Mouse (Mus musculus) forebrain, embryonic 11.5 days (tissue): ENCODE data around the gene Msrb1. TPM values are rescaled to one million over a fixed set of nuclear protein-coding genes. Genes with fewer than 3 reads are reported as not detected.

Experiments used
- polyA plus RNA-seq: library from polyadenylated mRNA; unstranded; fragments of >200 nt; fragmentation: Nextera tagmentation; extraction: Ambion mirVana; gene quantifications from 2 replicates; pipeline ENCODE4 v1.2.1, GENCODE M21; 2014

Gene Msrb1
- polyA plus RNA-seq, 1 experiment from 2014 or later = 21.3 TPM

Other genes starting within 250 kb of the Msrb1 start
- gene Caskin1, start 248.0 kb upstream of the Msrb1 start, polyA plus RNA-seq = 8.0 and 9.3 TPM in 2 replicates
- gene Traf7, start 208.7 kb upstream of the Msrb1 start, polyA plus RNA-seq = 113 and 123 TPM in 2 replicates
- gene Rab26, start 202.4 kb upstream of the Msrb1 start, polyA plus RNA-seq = 1.8 and 2.7 TPM in 2 replicates
- gene Pkd1, start 186.8 kb upstream of the Msrb1 start, polyA plus RNA-seq = 19.0 and 23.9 TPM in 2 replicates
- 77.6 and 87.4 TPM in 2 replicates for gene Tsc2, start 104.0 kb upstream of the Msrb1 start, polyA plus RNA-seq
- gene Nthl1, start 104.0 kb upstream of the Msrb1 start, polyA plus RNA-seq = 20.0 TPM in 2 replicates
- 26.8 and 32.3 TPM in 2 replicates for gene Slc9a3r2, start 86.3 kb upstream of the Msrb1 start, polyA plus RNA-seq
- gene Npw, start 78.2 kb upstream of the Msrb1 start, polyA plus RNA-seq = 0.32 TPM in 1 of 2 replicates, not detected in the other
- gene Zfp598, start 67.0 kb upstream of the Msrb1 start, polyA plus RNA-seq = 37.6 and 38.4 TPM in 2 replicates
- 14.0 and 17.0 TPM in 2 replicates for gene Syngr3, start 46.7 kb upstream of the Msrb1 start, polyA plus RNA-seq
- 54.9 and 55.4 TPM in 2 replicates for gene Gfer, start 40.5 kb upstream of the Msrb1 start, polyA plus RNA-seq
- 1.7 and 1.9 TPM in 2 replicates for gene Noxo1, start 40.4 kb upstream of the Msrb1 start, polyA plus RNA-seq
- gene Tbl3, start 29.0 kb upstream of the Msrb1 start, polyA plus RNA-seq = 111 and 127 TPM in 2 replicates
- 0.36 and 0.81 TPM in 2 replicates for gene Rnf151, start 18.6 kb upstream of the Msrb1 start, polyA plus RNA-seq
- 1,407 and 1,469 TPM in 2 replicates for gene Rps2, start 18.5 kb upstream of the Msrb1 start, polyA plus RNA-seq
- gene Ndufb10, start 12.2 kb upstream of the Msrb1 start, polyA plus RNA-seq = 189 and 195 TPM in 2 replicates
- not detected in 2 replicates for gene Rpl3l, start 8.8 kb upstream of the Msrb1 start, polyA plus RNA-seq
- 0.21 and 0.51 TPM in 2 replicates for gene Hs3st6, start 16.3 kb downstream of the Msrb1 start, polyA plus RNA-seq
- gene Meiob, start 67.6 kb downstream of the Msrb1 start, polyA plus RNA-seq = not detected in 2 replicates
- gene Hagh, start 103.5 kb downstream of the Msrb1 start, polyA plus RNA-seq = 25.4 and 26.7 TPM in 2 replicates
- gene Fahd1, start 113.7 kb downstream of the Msrb1 start, polyA plus RNA-seq = 18.2 and 19.3 TPM in 2 replicates
- gene Igfals, start 129.4 kb downstream of the Msrb1 start, polyA plus RNA-seq = not detected in 2 replicates
- 71.9 and 82.0 TPM in 2 replicates for gene Nubp2, start 149.7 kb downstream of the Msrb1 start, polyA plus RNA-seq
- gene Spsb3, start 150.0 kb downstream of the Msrb1 start, polyA plus RNA-seq = 44.7 and 47.3 TPM in 2 replicates
- gene Eme2, start 158.4 kb downstream of the Msrb1 start, polyA plus RNA-seq = 29.1 and 31.2 TPM in 2 replicates
- 76.9 and 81.8 TPM in 2 replicates for gene Mrps34, start 158.5 kb downstream of the Msrb1 start, polyA plus RNA-seq
- gene Nme3, start 159.9 kb downstream of the Msrb1 start, polyA plus RNA-seq = 47.8 and 60.8 TPM in 2 replicates
- gene Mapk8ip3, start 200.3 kb downstream of the Msrb1 start, polyA plus RNA-seq = 51.3 and 56.8 TPM in 2 replicates
- gene Jpt2, start 224.0 kb downstream of the Msrb1 start, polyA plus RNA-seq = 314 and 323 TPM in 2 replicates